Mouse (Mus musculus): ENCODE results near the gene Acyp2.
A peak's percentile ranks its signal among the peaks of the same experiment; 100 is the strongest.

Gene Acyp2

GRCm38 (mm10) chr11:30580008-30580407, 69.4 kb downstream of the Acyp2 start:
- DNase-seq (ENCODE audit: low spot score in 2 of 2): no peak

GRCm38 (mm10) chr11:30578931-30579330, 70.5 kb downstream of the Acyp2 start:
- no peak for DNase-seq (ENCODE audit: low spot score in 2 of 2)

- no peak for DNase-seq (ENCODE audit: low spot score in 2 of 2)
These were observed 76.5 kb downstream of the Acyp2 start for GRCm38 (mm10) chr11:30572790-30573395.

GRCm38 (mm10) chr11:30570568-30570967, 78.8 kb downstream of the Acyp2 start:
- no peak for DNase-seq (ENCODE audit: low spot score in 2 of 2)

GRCm38 (mm10) chr11:30560215-30560614, 89.2 kb downstream of the Acyp2 start:
- no peak for DNase-seq (ENCODE audit: low spot score in 2 of 2)

GRCm38 (mm10) chr11:30553408-30553807, 96.0 kb downstream of the Acyp2 start:
- DNase-seq (ENCODE audit: low spot score in 2 of 2): no peak

- no peak for DNase-seq (ENCODE audit: low spot score in 2 of 2)
These were observed 132.3 kb downstream of the Acyp2 start for GRCm38 (mm10) chr11:30517133-30517532.

- DNase-seq (ENCODE audit: low spot score in 2 of 2): no peak
These were observed 141.2 kb downstream of the Acyp2 start for GRCm38 (mm10) chr11:30508178-30508577.

GRCm38 (mm10) chr11:30498738-30499355, 150.5 kb downstream of the Acyp2 start:
- DNase-seq (ENCODE audit: low spot score in 2 of 2): no peak

GRCm38 (mm10) chr11:30497151-30497550, 152.2 kb downstream of the Acyp2 start:
- no peak for DNase-seq (ENCODE audit: low spot score in 2 of 2)

GRCm38 (mm10) chr11:30491515-30492260, 157.7 kb downstream of the Acyp2 start:
- no peak for DNase-seq (ENCODE audit: low spot score in 2 of 2)

- DNase-seq (ENCODE audit: low spot score in 2 of 2): no peak
These were observed 161.2 kb downstream of the Acyp2 start for GRCm38 (mm10) chr11:30488183-30488582.

- no peak for DNase-seq (ENCODE audit: low spot score in 2 of 2)
These were observed 166.1 kb downstream of the Acyp2 start for GRCm38 (mm10) chr11:30483286-30483685.

GRCm38 (mm10) chr11:30471751-30472593, 177.4 kb downstream of the Acyp2 start, which contains the start of gene 4930505A04Rik:
Gene 4930505A04Rik (minus strand): TSS chr11:30471827.
- DNase-seq (ENCODE audit: low spot score in 2 of 2): peak; percentile 83 to 84

- DNase-seq (ENCODE audit: low spot score in 2 of 2): no peak
These were observed 178.2 kb downstream of the Acyp2 start for GRCm38 (mm10) chr11:30471187-30471586.
